Mouse (Mus musculus): ENCODE measurements around the gene Rpl6. TPM values are rescaled to one million over a fixed set of nuclear protein-coding genes. Genes with fewer than 3 reads are reported as not detected.
A peak's percentile ranks its signal among the peaks of the same experiment; 100 is the strongest.
"Not testable (repeated sequence)": the region's sequence is repeated elsewhere in the genome, so short reads cannot be mapped to it uniquely, and the experiment has no call there.

Rpl6 gene
- polyA plus RNA-seq, 1 experiment from 2014 or later: 422 TPM

DNA sequence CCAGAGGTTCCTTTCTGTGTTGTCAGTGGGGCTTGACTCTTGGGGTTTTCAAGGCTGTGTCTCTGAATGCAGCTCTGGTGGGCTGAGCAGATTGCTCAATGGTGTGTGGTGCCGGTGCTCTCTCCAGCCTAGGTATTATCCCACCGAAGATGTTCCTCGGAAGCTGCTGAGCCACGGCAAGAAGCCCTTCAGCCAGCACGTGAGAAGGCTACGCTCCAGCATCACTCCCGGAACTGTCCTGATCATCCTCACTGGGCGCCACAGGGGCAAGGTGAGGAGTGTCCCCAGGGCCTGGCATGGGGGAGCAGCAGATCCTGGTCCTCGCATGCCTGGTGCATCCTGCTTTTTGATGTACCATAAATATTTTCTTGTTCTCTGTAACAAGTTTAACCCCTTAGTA is 2.3 kb downstream of the Rpl6 start:
- Histone ChIP-seq H3K9ac (no peak overlapping the region), H3K36me3 (replicated peaks; ENCODE audit: control insufficient read depth, insufficient read depth) (peaks cover 61% of the 10 kb centered on the region)

DNA sequence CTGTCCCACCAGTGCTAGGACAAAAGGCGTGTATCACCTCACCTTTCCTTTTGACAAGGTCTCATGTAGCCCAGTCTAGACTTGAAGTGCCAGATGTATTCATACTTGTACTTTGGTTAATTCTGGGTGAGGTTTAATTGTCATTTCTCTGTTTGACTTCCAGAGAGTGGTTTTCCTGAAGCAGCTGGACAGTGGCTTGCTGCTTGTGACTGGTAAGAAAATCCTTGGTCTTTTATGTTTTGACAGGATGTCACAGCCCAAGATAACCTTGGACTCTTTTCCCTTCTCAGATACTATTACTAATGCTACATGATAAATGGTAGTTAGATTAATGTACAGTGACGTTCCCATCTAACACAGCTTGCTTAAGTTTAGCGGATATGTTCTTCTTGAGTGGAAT is 2.7 kb downstream of the Rpl6 start:
- 90% methylated on average over 3 of the region's 3 CpGs for WGBS
- Histone ChIP-seq H3K9ac (no peak overlapping the region), H3K36me3 (replicated peaks; ENCODE audit: control insufficient read depth, insufficient read depth) (peaks cover 65% of the 10 kb centered on the region), H3K27ac (no peak overlapping the region), H3K4me1 (replicated peaks; ENCODE audit: control insufficient read depth, insufficient read depth, low read length) (peaks cover 14% of the 10 kb centered on the region; the same call in 1 of the 2 replicates), H3K9me3 (ENCODE audit: control insufficient read depth, low read length) (no peaks in the 10 kb centered on the region), H3K27me3 (ENCODE audit: control insufficient read depth, insufficient read depth, low read length) (no peaks in the 10 kb centered on the region), H3K4me3 (replicated peaks; ENCODE audit: low read length) (no peak overlapping the region), H3K4me2 (replicated peaks) (no peak overlapping the region)
- ATAC-seq (ENCODE audit: low FRiP score) (no peak), DNase-seq (ENCODE audit: low spot score) (no peak)

More for the DNA sequence above, 2.3 kb downstream of the Rpl6 start:
- ATAC-seq (ENCODE audit: low FRiP score) (no peak), DNase-seq (ENCODE audit: low spot score) (no peak)
- Histone ChIP-seq H3K4me2 (replicated peaks) (no peak overlapping the region), H3K4me3 (replicated peaks; ENCODE audit: low read length) (no peak overlapping the region), H3K4me1 (replicated peaks; ENCODE audit: control insufficient read depth, insufficient read depth, low read length) (peaks cover 14% of the 10 kb centered on the region; the same call in 1 of the 2 replicates), H3K27ac (no peak overlapping the region), H3K9me3 (ENCODE audit: control insufficient read depth, low read length) (no peaks in the 10 kb centered on the region), H3K27me3 (ENCODE audit: control insufficient read depth, insufficient read depth, low read length) (no peaks in the 10 kb centered on the region)
- 86% methylated on average over 9 of the region's 9 CpGs for WGBS

DNA sequence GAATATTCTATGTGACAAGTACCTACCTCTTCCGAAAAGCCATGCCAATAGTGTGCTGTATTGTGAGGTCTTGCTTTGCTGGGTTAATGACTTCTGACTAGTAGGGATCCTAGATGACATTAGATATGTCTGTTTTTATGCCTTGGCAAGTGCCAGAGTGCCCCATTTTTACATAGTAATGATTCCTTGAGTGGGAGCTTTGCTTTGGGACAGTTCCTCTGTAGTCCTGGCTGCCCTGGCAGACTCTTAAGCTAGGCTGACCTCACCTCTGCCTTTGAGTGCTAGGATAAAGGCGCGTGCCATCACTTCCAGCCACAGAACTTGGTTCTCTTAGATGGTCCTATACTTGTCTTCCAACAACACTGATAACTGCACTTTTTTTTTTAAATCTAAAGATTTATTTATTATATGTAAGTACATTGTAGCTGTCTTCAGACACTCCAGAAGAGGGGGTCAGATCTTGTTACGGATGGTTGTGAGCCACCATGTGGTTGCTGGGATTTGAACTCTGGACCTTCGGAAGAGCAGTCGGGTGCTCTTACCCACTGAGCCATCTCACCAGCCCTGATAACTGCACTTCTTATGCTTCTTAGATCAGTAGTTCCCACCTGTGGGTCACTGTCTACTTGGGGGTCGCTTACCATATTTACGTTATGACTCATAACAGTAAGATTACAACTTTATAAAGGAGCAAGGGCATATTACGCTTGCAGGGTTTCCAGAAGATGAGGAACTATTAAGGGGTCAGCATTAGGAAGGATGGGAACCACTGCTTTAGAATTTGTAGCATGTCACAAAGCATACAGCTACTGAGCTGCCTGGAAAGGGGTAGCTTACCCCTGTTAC is 5.7 kb downstream of the Rpl6 start:
- H3K27ac ChIP-seq: no peak overlapping the region
- no peaks in the 10 kb centered on the region for H3K9me3 ChIP-seq (ENCODE audit: control insufficient read depth, low read length)
- 95% methylated on average over 9 of the region's 9 CpGs for WGBS
- H3K36me3 ChIP-seq (replicated peaks; ENCODE audit: control insufficient read depth, insufficient read depth): peaks cover 79% of the 10 kb centered on the region
- DNase-seq (ENCODE audit: low spot score) (no peak), ATAC-seq (ENCODE audit: low FRiP score) (no peak)
- H3K4me3 ChIP-seq (replicated peaks; ENCODE audit: low read length): no peak overlapping the region
- no peak overlapping the region for H3K9ac ChIP-seq
- no peak overlapping the region for H3K4me2 ChIP-seq (replicated peaks)
- H3K4me1 ChIP-seq (replicated peaks; ENCODE audit: control insufficient read depth, insufficient read depth, low read length): peaks cover 14% of the 10 kb centered on the region; the same call in 1 of the 2 replicates
- no peaks in the 10 kb centered on the region for H3K27me3 ChIP-seq (ENCODE audit: control insufficient read depth, insufficient read depth, low read length)

DNA sequence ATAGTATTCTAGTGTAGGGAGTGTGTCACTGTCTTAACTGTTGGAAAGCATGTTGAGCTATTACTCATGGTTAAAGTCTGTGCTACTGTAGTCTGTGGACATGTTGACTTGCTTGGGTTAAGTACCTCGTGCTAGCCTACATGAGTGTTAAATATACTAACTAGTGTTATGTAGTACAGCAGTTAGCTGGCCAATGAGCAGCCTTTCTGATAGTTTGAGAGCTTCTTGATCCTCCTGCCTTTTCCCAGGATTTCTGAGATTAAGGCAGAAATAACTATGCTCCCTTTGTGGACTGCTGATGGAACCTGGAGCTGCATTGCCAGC is 6.3 kb downstream of the Rpl6 start:
- no peak overlapping the region for H3K4me2 ChIP-seq (replicated peaks)
- WGBS: 90% methylated on average over 1 of the region's 1 CpGs
- ATAC-seq (ENCODE audit: low FRiP score) (no peak), DNase-seq (ENCODE audit: low spot score) (no peak)
- peaks cover 8% of the 10 kb centered on the region; the same call in 1 of the 2 replicates for H3K4me1 ChIP-seq (replicated peaks; ENCODE audit: control insufficient read depth, insufficient read depth, low read length)
- H3K9ac ChIP-seq: no peak overlapping the region
- H3K4me3 ChIP-seq (replicated peaks; ENCODE audit: low read length): no peak overlapping the region
- H3K36me3 ChIP-seq (replicated peaks; ENCODE audit: control insufficient read depth, insufficient read depth): peaks cover 78% of the 10 kb centered on the region
- no peaks in the 10 kb centered on the region for H3K27me3 ChIP-seq (ENCODE audit: control insufficient read depth, insufficient read depth, low read length)
- H3K9me3 ChIP-seq (ENCODE audit: control insufficient read depth, low read length): no peaks in the 10 kb centered on the region
- H3K27ac ChIP-seq: no peak overlapping the region

DNA sequence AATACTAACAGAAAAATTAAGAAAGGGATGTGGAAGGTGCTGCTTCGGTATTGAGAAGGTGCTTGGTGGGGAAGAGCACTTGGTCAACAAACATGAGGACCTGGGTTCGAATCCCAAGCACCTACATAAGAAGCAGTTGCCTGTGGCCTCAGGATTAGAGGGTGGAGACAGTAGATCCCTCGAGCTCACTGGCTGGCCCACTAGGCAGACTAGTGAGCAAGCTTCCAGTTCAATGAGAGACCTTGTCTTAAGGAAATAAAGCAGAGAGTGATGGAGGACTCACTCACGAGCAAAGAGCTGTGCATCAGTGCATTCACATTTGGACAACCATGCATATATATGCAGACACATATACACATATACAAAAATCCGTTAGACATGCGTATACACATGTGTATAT is 7.8 kb downstream of the Rpl6 start:
- 93% methylated on average over 6 of the region's 6 CpGs for WGBS
- Histone ChIP-seq H3K9me3 (ENCODE audit: control insufficient read depth, low read length) (no peaks in the 10 kb centered on the region), H3K36me3 (replicated peaks; ENCODE audit: control insufficient read depth, insufficient read depth) (peaks cover 62% of the 10 kb centered on the region), H3K27ac (no peak overlapping the region), H3K4me3 (replicated peaks; ENCODE audit: low read length) (no peak overlapping the region), H3K4me2 (replicated peaks) (no peak overlapping the region), H3K9ac (no peak overlapping the region), H3K4me1 (replicated peaks; ENCODE audit: control insufficient read depth, insufficient read depth, low read length) (no peaks in the 10 kb centered on the region), H3K27me3 (ENCODE audit: control insufficient read depth, insufficient read depth, low read length) (no peaks in the 10 kb centered on the region)
- DNase-seq (ENCODE audit: low spot score) (no peak), ATAC-seq (ENCODE audit: low FRiP score) (no peak)

DNA sequence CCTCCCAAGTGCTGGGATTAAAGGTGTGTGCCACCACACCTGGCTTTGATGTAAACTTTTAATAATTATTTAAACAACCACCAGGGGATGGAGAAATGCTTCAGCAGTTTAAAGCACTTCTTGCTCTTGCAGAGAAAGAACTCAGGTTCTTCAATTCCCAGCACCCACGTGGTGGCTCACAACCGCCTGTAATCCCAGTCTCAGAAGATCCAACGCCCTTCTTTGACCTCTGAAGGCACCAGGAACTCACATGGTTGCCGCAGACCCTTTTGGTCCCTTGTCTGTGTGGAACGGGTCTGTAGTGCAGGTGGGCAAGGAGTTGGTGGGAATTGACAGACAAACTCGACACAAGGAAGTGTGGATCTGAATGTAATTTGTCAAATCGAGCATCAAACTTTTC is 10.4 kb downstream of the Rpl6 start:
- no peak overlapping the region for H3K4me2 ChIP-seq (replicated peaks)
- no peaks in the 10 kb centered on the region for H3K27me3 ChIP-seq (ENCODE audit: control insufficient read depth, insufficient read depth, low read length)
- H3K9me3 ChIP-seq (ENCODE audit: control insufficient read depth, low read length): no peaks in the 10 kb centered on the region
- H3K36me3 ChIP-seq (replicated peaks; ENCODE audit: control insufficient read depth, insufficient read depth): peaks cover 36% of the 10 kb centered on the region
- no peaks in the 10 kb centered on the region for H3K4me1 ChIP-seq (replicated peaks; ENCODE audit: control insufficient read depth, insufficient read depth, low read length)
- no peak overlapping the region for H3K4me3 ChIP-seq (replicated peaks; ENCODE audit: low read length)
- ATAC-seq (ENCODE audit: low FRiP score): no peak
- no peak overlapping the region for H3K9ac ChIP-seq
- no peak for DNase-seq (ENCODE audit: low spot score)
- H3K27ac ChIP-seq: no peak overlapping the region
- 59% methylated on average over 7 of the region's 7 CpGs for WGBS

DNA sequence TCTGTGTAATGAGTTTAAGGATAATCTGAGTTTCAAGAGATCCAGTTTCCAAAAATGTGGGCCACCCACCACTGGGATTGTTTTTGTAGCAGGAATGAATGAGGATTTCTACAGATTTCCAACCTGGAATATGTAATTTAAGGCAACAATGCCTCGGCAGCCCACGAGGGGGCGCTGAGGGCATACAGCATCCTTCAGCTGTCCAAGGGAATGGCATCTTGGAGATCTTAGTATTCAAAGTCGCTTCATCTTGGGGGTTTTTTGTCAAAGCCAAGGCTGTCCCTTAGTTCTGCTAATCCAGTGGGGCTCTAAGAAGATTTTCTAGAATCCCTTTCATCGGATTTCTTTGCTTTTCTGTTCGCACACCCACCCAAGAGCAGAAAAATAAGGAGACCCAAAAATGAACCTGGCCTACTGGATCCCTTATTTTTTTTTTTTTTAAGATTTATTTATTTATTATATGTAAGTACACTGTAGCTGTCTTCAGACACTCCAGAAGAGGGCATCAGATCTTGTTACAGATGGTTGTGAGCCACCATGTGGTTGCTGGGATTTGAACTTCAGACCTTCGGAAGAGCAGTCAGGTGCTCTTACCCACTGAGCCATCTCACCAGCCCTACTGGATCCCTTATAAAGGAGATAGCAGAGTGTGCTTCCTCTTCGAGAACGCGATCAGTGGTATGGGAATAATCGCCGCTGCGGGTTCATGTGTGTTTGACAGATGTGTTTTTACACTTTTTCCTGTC is 11.3 kb downstream of the Rpl6 start:
- no peak overlapping the region for H3K9ac ChIP-seq
- no peak overlapping the region for H3K27ac ChIP-seq
- 52% methylated on average over 13 of the region's 13 CpGs for WGBS
- peak; percentile 86 for DNase-seq (ENCODE audit: low spot score)
- no peaks in the 10 kb centered on the region for H3K4me1 ChIP-seq (replicated peaks; ENCODE audit: control insufficient read depth, insufficient read depth, low read length)
- peaks cover 28% of the 10 kb centered on the region for H3K36me3 ChIP-seq (replicated peaks; ENCODE audit: control insufficient read depth, insufficient read depth)
- ATAC-seq (ENCODE audit: low FRiP score): no peak
- H3K4me3 ChIP-seq (replicated peaks; ENCODE audit: low read length): no peak overlapping the region
- no peaks in the 10 kb centered on the region for H3K27me3 ChIP-seq (ENCODE audit: control insufficient read depth, insufficient read depth, low read length)
- no peaks in the 10 kb centered on the region for H3K9me3 ChIP-seq (ENCODE audit: control insufficient read depth, low read length)
- no peak overlapping the region for H3K4me2 ChIP-seq (replicated peaks)

DNA sequence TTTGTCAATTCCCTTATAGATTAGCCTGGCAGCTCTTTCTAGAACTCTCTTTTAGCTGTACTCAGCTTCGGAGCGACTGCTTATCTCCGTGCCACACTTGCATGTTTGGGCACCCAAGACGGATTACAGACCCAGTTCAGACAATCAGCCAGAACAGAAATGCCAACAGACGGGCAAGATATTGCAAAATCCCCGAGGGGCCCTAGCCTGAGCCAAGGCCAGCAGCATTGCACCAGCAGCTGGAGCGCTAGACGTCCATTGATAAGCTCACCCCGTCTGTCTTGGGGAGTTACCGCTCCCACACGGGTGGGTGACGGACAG is 11.8 kb downstream of the Rpl6 start:
- no peaks in the 10 kb centered on the region for H3K4me1 ChIP-seq (replicated peaks; ENCODE audit: control insufficient read depth, insufficient read depth, low read length)
- H3K4me3 ChIP-seq (replicated peaks; ENCODE audit: low read length): no peak overlapping the region
- no peak overlapping the region for H3K4me2 ChIP-seq (replicated peaks)
- no peaks in the 10 kb centered on the region for H3K27me3 ChIP-seq (ENCODE audit: control insufficient read depth, insufficient read depth, low read length)
- no peak overlapping the region for H3K27ac ChIP-seq
- H3K36me3 ChIP-seq (replicated peaks; ENCODE audit: control insufficient read depth, insufficient read depth): peaks cover 22% of the 10 kb centered on the region
- ATAC-seq (ENCODE audit: low FRiP score) (no peak), DNase-seq (ENCODE audit: low spot score) (no peak)
- H3K9ac ChIP-seq: no peak overlapping the region
- H3K9me3 ChIP-seq (ENCODE audit: control insufficient read depth, low read length): no peaks in the 10 kb centered on the region
- WGBS: 69% methylated on average over 12 of the region's 12 CpGs

DNA sequence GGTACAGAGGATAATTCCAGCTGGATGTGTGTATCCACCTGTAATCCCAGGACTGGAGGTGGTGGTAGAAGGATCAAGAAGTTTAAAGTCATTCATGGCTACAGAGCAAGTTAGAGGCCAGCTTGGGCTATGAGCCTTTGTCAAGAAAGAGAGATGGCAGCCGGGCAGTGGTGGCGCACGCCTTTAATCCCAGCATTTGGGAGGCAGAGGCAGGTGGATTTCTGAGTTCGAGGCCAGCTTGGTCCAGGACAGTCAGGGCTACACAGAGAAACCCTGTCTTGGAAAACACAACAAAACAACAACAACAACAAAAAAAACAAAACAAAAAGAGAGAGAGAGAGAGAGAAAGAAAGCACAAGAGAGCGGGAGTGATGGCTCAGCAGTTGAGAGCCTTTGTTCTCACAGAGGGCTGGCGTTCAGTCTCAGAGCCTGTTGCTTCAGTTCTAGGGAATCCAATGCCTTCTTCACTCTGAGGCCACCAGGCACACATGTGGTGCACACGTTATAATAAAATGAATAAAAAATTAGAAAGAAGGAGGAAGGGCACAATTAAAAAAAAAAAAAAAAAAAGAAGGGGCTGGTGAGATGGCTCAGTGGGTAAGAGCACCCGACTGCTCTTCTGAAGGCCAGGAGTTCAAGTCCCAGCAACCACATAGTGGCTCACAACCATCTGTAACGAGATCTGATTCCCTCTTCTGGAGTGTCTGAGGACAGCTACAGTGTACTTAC is 12.5 kb downstream of the Rpl6 start:
- not testable (repeated sequence) for H3K27me3 ChIP-seq (ENCODE audit: control insufficient read depth, insufficient read depth, low read length); ATAC-seq (ENCODE audit: low FRiP score); H3K9ac ChIP-seq; H3K4me3 ChIP-seq (replicated peaks; ENCODE audit: low read length); H3K4me1 ChIP-seq (replicated peaks; ENCODE audit: control insufficient read depth, insufficient read depth, low read length); H3K4me2 ChIP-seq (replicated peaks); DNase-seq (ENCODE audit: low spot score); H3K9me3 ChIP-seq (ENCODE audit: control insufficient read depth, low read length); H3K27ac ChIP-seq
- 86% methylated on average over 9 of the region's 9 CpGs for WGBS
- peaks cover 16% of the 10 kb centered on the region for H3K36me3 ChIP-seq (replicated peaks; ENCODE audit: control insufficient read depth, insufficient read depth)

Data from hindbrain, embryonic 14.5 days (tissue).